Mouse (Mus musculus) lung, embryonic 15.5 days (tissue): ENCODE results near the gene Faap100. TPM values are rescaled to one million over a fixed set of nuclear protein-coding genes. Genes with fewer than 3 reads are reported as not detected.

Source experiments
- ATAC-seq: fragments of 200-750 bp; cut with Nextera tagmentation; 2 replicates; pipeline ENCODE4 v1.8.0; 2017; ENCODE audit warnings: moderate number of reproducible peaks, borderline replicate concordance; ENCODE audit not compliant: low FRiP score, low TSS enrichment; ENCODE audit errors: extremely low read depth
- H3K27ac ChIP-seq: fragments of 300-500 bp; sonication (generic); 2 replicates; pipeline ENCODE4 v1.5.1; 2015; ENCODE audit warnings: moderate library complexity, mild to moderate bottlenecking, inconsistent platforms
- H3K27me3 ChIP-seq: fragments of 300-500 bp; sonication (generic); 2 replicates; pipeline ENCODE4 v1.6.1; 2015; ENCODE audit warnings: inconsistent platforms
- H3K36me3 ChIP-seq: fragments of 300-500 bp; sonication (generic); 2 replicates; pipeline ENCODE4 v1.6.1; 2015; ENCODE audit warnings: inconsistent platforms
- H3K4me1 ChIP-seq: fragments of 300-500 bp; sonication (generic); 2 replicates; pipeline ENCODE4 v1.6.1; 2015; ENCODE audit warnings: inconsistent platforms
- H3K4me2 ChIP-seq: fragments of 300-500 bp; sonication (generic); 2 replicates; pipeline ENCODE4 v1.6.1; 2015; ENCODE audit warnings: inconsistent platforms, mild to moderate bottlenecking, moderate library complexity
- H3K4me3 ChIP-seq: fragments of 300-500 bp; sonication (generic); 2 replicates; pipeline ENCODE4 v1.5.1; 2015; ENCODE audit warnings: mild to moderate bottlenecking, inconsistent platforms
- H3K9ac ChIP-seq: fragments of 300-500 bp; sonication (generic); 2 replicates; pipeline ENCODE4 v1.6.1; 2015; ENCODE audit warnings: inconsistent platforms
- H3K9me3 ChIP-seq: fragments of 300-500 bp; sonication (generic); 2 replicates; pipeline ENCODE4 v1.6.1; 2016; ENCODE audit warnings: inconsistent platforms
- WGBS: fragments of 180-500 bp; shearing (Covaris S2); methylation state at CpG from one replicate; pipeline ENCODE4 v1.1.7; 2015; 5-methylcytosine and 5-hydroxymethylcytosine counted together
- polyA plus RNA-seq: library from polyadenylated mRNA; unstranded; fragments of >200 nt; fragmentation: Nextera tagmentation; extraction: Ambion mirVana; gene quantifications from 2 replicates; pipeline ENCODE4 v1.2.1, GENCODE M21; 2015

The Faap100 gene
- polyA plus RNA-seq, 1 experiment from 2014 or later, result 37.4 TPM

GRCm38 (mm10) chr11:120373820-120374586 is 4.6 kb downstream of the Faap100 start:
- H3K4me2 ChIP-seq, result no peak overlapping the region
- 86% methylated on average over 23 of the region's 23 CpGs for WGBS
- no peaks in the 10 kb centered on the region for H3K27me3 ChIP-seq
- H3K9ac ChIP-seq, result no peak overlapping the region
- peaks cover 25% of the 10 kb centered on the region for H3K4me1 ChIP-seq
- no peaks in the 10 kb centered on the region for H3K9me3 ChIP-seq
- no peak for ATAC-seq
- H3K27ac ChIP-seq, result no peak overlapping the region
- H3K36me3 ChIP-seq, result peaks cover 61% of the 10 kb centered on the region
- no peak overlapping the region for H3K4me3 ChIP-seq

DNA sequence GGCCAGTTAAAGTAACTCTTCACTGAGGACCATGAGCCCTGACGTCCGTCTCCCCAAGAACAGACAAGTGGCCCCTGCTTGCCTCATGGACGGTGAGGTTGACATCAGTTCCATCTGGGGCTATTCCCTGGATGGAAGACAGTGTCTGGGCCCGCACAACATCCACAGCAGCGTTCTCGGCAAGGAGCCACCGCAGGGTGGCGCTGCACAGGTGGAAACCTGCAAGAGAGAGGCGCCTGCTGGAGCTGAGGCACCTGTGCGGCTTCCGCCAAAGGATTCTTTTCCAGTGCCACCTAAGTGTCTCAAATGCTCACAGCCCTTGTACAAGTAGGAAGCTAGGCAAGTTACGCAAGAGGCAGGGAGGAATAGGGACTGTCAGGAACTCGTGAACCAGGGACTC is 5.5 kb downstream of the Faap100 start:
- H3K9me3 ChIP-seq, result no peaks in the 10 kb centered on the region
- H3K4me1 ChIP-seq, result peaks cover 21% of the 10 kb centered on the region
- no peak overlapping the region for H3K9ac ChIP-seq
- no peak overlapping the region for H3K4me3 ChIP-seq
- no peak overlapping the region for H3K27ac ChIP-seq
- ATAC-seq, result no peak
- H3K4me2 ChIP-seq, result no peak overlapping the region
- peaks cover 61% of the 10 kb centered on the region for H3K36me3 ChIP-seq
- WGBS, result 67% methylated on average over 13 of the region's 13 CpGs
- no peaks in the 10 kb centered on the region for H3K27me3 ChIP-seq

DNA sequence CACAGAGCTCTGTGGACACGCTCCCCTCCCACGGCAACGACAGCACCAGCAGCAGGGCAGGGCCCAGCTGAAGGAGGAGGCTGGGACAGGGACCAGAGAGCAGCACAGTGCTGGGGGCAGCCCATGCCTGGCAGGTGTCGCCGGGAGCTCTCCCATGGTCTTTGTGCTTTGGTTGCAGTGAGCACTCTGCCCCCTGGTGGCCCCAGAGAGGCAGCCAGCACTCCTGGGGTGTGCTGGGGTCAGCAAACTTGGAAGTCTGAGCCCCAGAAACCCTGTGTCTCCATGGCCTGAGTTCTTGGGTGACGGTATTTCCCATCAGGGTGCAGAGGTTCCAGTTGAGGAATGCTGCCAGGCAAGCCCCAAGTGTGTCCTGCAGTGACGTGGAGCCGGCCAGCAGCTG is 8.9 kb downstream of the Faap100 start:
- no peak overlapping the region for H3K4me3 ChIP-seq
- H3K9ac ChIP-seq, result no peak overlapping the region
- H3K27ac ChIP-seq, result no peak overlapping the region
- H3K4me1 ChIP-seq, result peaks cover 15% of the 10 kb centered on the region; the same call in 1 of the 2 replicates
- WGBS, result 30% methylated on average over 8 of the region's 8 CpGs
- H3K36me3 ChIP-seq, result peaks cover 40% of the 10 kb centered on the region
- H3K27me3 ChIP-seq, result no peaks in the 10 kb centered on the region
- ATAC-seq, result peak; percentile 56
- H3K4me2 ChIP-seq, result no peak overlapping the region
- H3K9me3 ChIP-seq, result no peaks in the 10 kb centered on the region

- no peak for ATAC-seq
- no peak overlapping the region for H3K4me3 ChIP-seq
- H3K9me3 ChIP-seq, result no peaks in the 10 kb centered on the region
- peaks cover 9% of the 10 kb centered on the region; the same call in 1 of the 2 replicates for H3K36me3 ChIP-seq
- peaks cover 15% of the 10 kb centered on the region; the same call in 1 of the 2 replicates for H3K4me1 ChIP-seq
- no peak overlapping the region for H3K9ac ChIP-seq
- no peak overlapping the region for H3K27ac ChIP-seq
- H3K27me3 ChIP-seq, result no peaks in the 10 kb centered on the region
- WGBS, result 25% methylated on average over 7 of the region's 7 CpGs
- no peak overlapping the region for H3K4me2 ChIP-seq
These were observed 12.0 kb downstream of the Faap100 start for GRCm38 (mm10) chr11:120366443-120367027.

- Histone ChIP-seq H3K27me3 (no peaks in the 10 kb centered on the region), H3K9ac (no peak overlapping the region), H3K9me3 (no peaks in the 10 kb centered on the region), H3K4me2 (no peak overlapping the region), H3K4me1 (peaks cover 34% of the 10 kb centered on the region), H3K4me3 (no peak overlapping the region), H3K27ac (no peak overlapping the region), H3K36me3 (no peaks in the 10 kb centered on the region)
- 80% methylated on average over 6 of the region's 6 CpGs for WGBS
- no peak for ATAC-seq
These were observed 15.7 kb downstream of the Faap100 start for GRCm38 (mm10) chr11:120362891-120363290.

- Histone ChIP-seq H3K27ac (no peak within 1 kb of the TSS), H3K4me1 (peaks cover 44% of the 10 kb centered on the region), H3K9me3 (no peaks in the 10 kb centered on the region), H3K4me3 (no peak within 1 kb of the TSS), H3K4me2 (no peak within 1 kb of the TSS), H3K36me3 (no peaks in the 10 kb centered on the region), H3K27me3 (no peaks in the 10 kb centered on the region), H3K9ac (no peak within 1 kb of the TSS)
- no peak for ATAC-seq
- 55% methylated on average over 10 of the region's 10 CpGs for WGBS
These were observed 17.3 kb downstream of the Faap100 start, which contains the start of gene Fscn2 for GRCm38 (mm10) chr11:120361295-120361694. Fscn2 (plus strand) TSS chr11:120361534.

DNA sequence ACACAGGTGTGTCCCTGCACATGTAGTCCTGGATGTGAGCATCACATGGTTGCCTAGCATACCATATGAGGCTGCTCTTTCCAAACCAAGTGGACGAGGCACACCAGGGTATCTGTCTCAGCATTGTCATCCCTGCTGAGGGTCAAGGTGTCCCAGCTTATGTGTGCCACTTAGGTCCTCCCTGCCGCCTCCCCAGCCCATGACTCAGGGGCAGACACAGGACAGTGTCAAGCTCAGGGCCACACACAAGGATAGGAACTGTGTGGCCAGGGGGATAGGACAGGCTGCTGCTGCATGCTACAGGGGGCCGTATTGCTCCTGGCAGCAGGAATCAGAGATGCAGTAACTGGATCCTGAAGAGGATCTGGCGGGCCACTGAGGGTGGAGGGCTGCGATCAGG is 17.8 kb downstream of the Faap100 start:
- Histone ChIP-seq H3K4me2 (no peak overlapping the region), H3K4me3 (no peak overlapping the region)
- WGBS, result 82% methylated on average over 5 of the region's 5 CpGs

DNA sequence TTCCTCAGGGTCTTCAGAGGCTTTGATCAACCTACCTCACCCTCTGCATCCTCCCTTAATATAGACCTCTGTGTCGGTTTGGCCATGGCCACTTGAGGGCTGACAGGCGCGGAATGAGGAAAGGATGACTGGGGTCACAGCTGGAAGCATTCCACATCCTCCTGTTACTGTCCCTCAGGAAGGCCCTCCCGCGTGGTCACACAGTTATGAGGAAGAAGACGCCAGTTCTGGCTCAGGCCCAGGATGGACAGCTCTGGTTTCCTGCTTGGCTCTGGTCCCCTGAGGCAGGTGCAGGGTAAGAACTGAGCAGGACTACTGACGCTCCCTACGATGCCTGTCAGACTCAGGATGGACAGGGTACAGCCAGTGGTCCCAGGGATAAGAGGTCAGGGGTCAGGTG is 18.5 kb downstream of the Faap100 start:
- ATAC-seq, result no peak
- H3K9ac ChIP-seq, result no peak overlapping the region
- no peaks in the 10 kb centered on the region for H3K27me3 ChIP-seq
- WGBS, result 31% methylated on average over 8 of the region's 8 CpGs
- no peaks in the 10 kb centered on the region for H3K36me3 ChIP-seq
- H3K4me1 ChIP-seq, result peaks cover 49% of the 10 kb centered on the region
- no peak overlapping the region for H3K4me3 ChIP-seq
- H3K4me2 ChIP-seq, result no peak overlapping the region
- no peaks in the 10 kb centered on the region for H3K9me3 ChIP-seq
- H3K27ac ChIP-seq, result no peak overlapping the region

More for the DNA sequence above, 17.8 kb downstream of the Faap100 start:
- Histone ChIP-seq H3K36me3 (no peaks in the 10 kb centered on the region), H3K9me3 (no peaks in the 10 kb centered on the region), H3K9ac (no peak overlapping the region), H3K27me3 (no peaks in the 10 kb centered on the region), H3K27ac (no peak overlapping the region), H3K4me1 (peaks cover 42% of the 10 kb centered on the region)
- no peak for ATAC-seq

DNA sequence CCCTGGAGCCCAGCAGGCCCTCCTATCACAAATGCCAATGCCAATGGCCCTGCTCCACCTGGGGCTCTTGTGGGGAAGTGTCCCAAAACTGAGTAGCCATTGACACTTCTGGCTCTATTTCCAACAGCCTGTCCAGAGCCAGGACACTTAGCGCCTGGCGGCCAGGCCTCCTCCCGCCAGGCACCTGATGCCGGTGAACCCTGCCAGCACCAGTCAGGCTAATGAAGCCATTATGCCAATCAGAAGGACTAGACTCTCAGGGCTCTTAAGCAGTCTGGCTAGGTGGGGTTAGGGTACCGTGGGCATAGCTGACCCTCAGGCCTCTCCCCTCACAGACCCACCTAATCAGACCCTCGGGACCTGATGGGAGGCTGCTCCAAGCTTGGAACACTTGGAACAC is 19.2 kb downstream of the Faap100 start:
- Histone ChIP-seq H3K9ac (no peak overlapping the region), H3K36me3 (no peaks in the 10 kb centered on the region), H3K9me3 (no peaks in the 10 kb centered on the region), H3K4me3 (no peak overlapping the region), H3K27me3 (no peaks in the 10 kb centered on the region), H3K27ac (0 out of 2 replicates have a peak overlapping the region, but pooled peaks have one; percentile 97), H3K4me1 (peaks cover 55% of the 10 kb centered on the region), H3K4me2 (no peak overlapping the region)
- no peak for ATAC-seq
- 80% methylated on average over 6 of the region's 6 CpGs for WGBS

GRCm38 (mm10) chr11:120357791-120358401 is 20.7 kb downstream of the Faap100 start:
- Histone ChIP-seq H3K9me3 (no peaks in the 10 kb centered on the region), H3K4me1 (peaks cover 68% of the 10 kb centered on the region), H3K27ac (peak overlapping the region; percentile 97), H3K36me3 (no peaks in the 10 kb centered on the region), H3K9ac (peak overlapping the region; percentile 22; the same call in 1 of the 2 replicates), H3K4me2 (peak overlapping the region; percentile 34), H3K4me3 (no peak overlapping the region), H3K27me3 (no peaks in the 10 kb centered on the region)
- ATAC-seq, result peak; percentile 77
- WGBS, result 6% methylated on average over 10 of the region's 10 CpGs

DNA sequence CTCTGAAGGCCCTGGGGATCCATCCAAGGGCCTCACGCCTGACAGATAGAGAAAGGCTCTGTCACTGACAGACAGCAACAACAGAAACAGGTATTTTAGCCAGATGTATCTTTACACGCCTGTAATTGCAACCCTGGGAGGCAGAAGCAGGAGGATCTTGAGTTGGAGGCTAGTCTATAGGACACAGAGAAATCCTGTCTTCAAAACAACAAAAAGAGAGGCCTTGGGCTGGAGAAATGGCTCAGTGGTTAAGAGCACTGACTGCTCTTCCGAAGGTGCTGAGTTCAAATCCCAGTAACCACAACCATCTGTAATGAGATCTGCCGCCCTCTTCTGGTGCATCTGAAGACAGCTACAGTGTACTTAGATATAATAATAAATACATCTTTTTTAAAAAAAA is 21.7 kb downstream of the Faap100 start:
- Histone ChIP-seq H3K4me2 (no peak overlapping the region), H3K36me3 (no peaks in the 10 kb centered on the region), H3K9me3 (no peaks in the 10 kb centered on the region), H3K4me3 (no peak overlapping the region), H3K27me3 (no peaks in the 10 kb centered on the region), H3K27ac (peak overlapping the region; percentile 97), H3K4me1 (peaks cover 78% of the 10 kb centered on the region), H3K9ac (no peak overlapping the region)
- 92% methylated on average over 4 of the region's 4 CpGs for WGBS
- no peak for ATAC-seq

GRCm38 (mm10) chr11:120356319-120356840 is 22.2 kb downstream of the Faap100 start:
- no peak overlapping the region for H3K4me3 ChIP-seq
- ATAC-seq, result no peak
- 66% methylated on average over 15 of the region's 15 CpGs for WGBS
- H3K27me3 ChIP-seq, result no peaks in the 10 kb centered on the region
- no peak overlapping the region for H3K4me2 ChIP-seq
- H3K9ac ChIP-seq, result no peak overlapping the region
- H3K27ac ChIP-seq, result peak overlapping the region; percentile 97; the same call in 1 of the 2 replicates
- no peaks in the 10 kb centered on the region for H3K9me3 ChIP-seq
- H3K4me1 ChIP-seq, result peaks cover 84% of the 10 kb centered on the region
- no peaks in the 10 kb centered on the region for H3K36me3 ChIP-seq
